Mouse (Mus musculus) macrophage (primary cell): ENCODE data around the gene Klhl29. TPM values are rescaled to one million over a fixed set of nuclear protein-coding genes. Genes with fewer than 3 reads are reported as not detected.
"Not testable (repeated sequence)": the region's sequence is repeated elsewhere in the genome, so short reads cannot be mapped to it uniquely, and the experiment has no call there.

Source experiments
- H3K27ac ChIP-seq: fragments of 350-480 bp; formaldehyde crosslinking; 2 replicates; pipeline ENCODE4 v1.9.0; 2021
- H3K36me3 ChIP-seq: fragments of 350-480 bp; formaldehyde crosslinking; 2 replicates; pipeline ENCODE4 v1.9.0; 2021; ENCODE audit errors: inconsistent target
- H3K4me3 ChIP-seq: fragments of 350-480 bp; formaldehyde crosslinking; 2 replicates; pipeline ENCODE4 v1.9.0; 2021; ENCODE audit errors: inconsistent target
- H3K79me2 ChIP-seq: fragments of 350-480 bp; formaldehyde crosslinking; 2 replicates; pipeline ENCODE4 v1.9.0; 2021; ENCODE audit errors: inconsistent target
- WGBS: methylation state at CpG from one replicate; pipeline ENCODE4 v1.1.7; 2026; ENCODE audit warnings: inconsistent platforms; ENCODE audit not compliant: missing documents; 5-methylcytosine and 5-hydroxymethylcytosine counted together
- polyA plus RNA-seq: library from polyadenylated mRNA; stranded (reverse); fragments of 250-400 nt; gene quantifications from 3 replicates; pipeline ENCODE4 v1.2.4, GENCODE M21; 2018; ENCODE audit warnings: inconsistent platforms

The Klhl29 gene
- polyA plus RNA-seq, 1 experiment from 2014 or later, result not detected

DNA sequence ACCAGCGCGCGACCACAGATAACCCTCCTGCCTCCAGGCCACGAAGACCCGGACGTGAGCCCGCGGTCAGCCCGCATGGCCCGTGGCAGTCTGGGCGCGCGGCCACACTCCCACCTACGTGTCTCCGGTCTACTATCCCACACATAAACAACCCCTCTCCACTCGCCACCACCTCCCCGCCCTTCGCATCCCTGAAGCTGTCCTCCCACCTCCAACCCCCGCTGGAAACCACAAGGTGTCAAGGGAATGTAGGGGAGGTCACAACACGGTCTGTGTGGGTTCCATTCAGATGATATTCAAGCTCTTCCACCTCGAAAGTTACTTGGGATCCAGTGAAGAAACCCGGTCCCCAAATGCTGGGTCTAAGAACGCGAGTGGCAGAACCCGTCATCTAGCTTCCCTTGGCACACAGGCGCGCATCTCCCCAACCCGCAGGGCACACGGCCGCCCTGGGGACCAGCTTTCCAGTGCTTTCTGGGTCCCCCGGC, 1.2 kb downstream of the Klhl29 start:
- Histone ChIP-seq H3K27ac (no peak overlapping the region), H3K79me2 (no peaks in the 10 kb centered on the region), H3K36me3 (no peaks in the 10 kb centered on the region), H3K4me3 (no peak overlapping the region)
- WGBS, result 4% methylated on average over 31 of the region's 31 CpGs

DNA sequence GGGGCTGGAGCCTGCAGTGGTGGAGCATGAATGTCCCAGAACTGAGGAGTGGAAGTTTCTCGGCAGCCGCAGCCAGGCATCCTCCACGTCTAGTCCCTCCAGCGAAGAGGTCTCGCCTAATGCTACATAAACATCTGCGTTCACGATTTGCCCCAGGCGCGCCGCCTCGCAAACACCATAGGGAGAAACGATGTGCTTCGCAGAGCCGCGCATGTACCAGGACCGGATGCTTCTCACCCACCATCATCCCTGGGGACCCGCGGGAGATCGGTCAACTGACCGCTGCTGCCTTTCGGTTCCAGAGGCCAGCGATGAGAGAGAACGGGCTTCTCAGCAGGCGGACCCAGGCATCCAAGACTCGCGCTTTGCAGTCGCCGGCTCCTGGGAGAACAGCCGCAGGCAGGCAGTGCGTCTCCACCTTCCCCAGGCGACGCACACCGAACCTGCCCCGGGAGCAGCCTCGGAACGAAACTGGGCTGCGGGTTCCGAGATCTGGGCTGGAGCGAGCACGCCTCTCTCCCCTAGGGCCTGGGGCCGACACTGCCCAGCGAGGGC, 1.8 kb downstream of the Klhl29 start:
- Histone ChIP-seq H3K79me2 (no peaks in the 10 kb centered on the region), H3K4me3 (no peak overlapping the region), H3K36me3 (no peaks in the 10 kb centered on the region), H3K27ac (no peak overlapping the region)
- WGBS, result 4% methylated on average over 42 of the region's 42 CpGs

- 92% methylated on average over 4 of the region's 4 CpGs for WGBS
- no peak overlapping the region for H3K4me3 ChIP-seq
- H3K79me2 ChIP-seq, result no peaks in the 10 kb centered on the region
- no peak overlapping the region for H3K27ac ChIP-seq
- H3K36me3 ChIP-seq, result no peaks in the 10 kb centered on the region
Observed at GRCm38 (mm10) chr12:5369396-5369795, 6.1 kb downstream of the Klhl29 start.

DNA sequence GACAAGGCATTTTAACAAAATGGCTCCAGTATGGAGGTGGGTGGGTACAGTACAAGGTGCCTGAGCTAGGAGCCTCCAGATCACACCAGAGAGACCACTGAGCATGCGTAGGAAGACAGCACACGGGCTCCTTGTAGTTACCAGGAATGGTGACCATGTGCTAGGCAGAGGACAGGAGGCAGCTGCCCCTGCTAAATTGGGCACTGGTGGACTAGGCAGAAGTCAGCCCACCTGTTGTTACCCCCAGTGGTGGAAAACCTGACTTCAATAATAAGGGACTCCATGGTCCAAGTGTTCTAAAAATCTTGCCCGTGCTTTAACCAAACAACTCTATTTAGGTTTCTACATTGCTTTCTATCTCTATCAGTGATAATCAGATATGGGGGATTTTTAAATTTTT, 10.6 kb downstream of the Klhl29 start:
- H3K79me2 ChIP-seq, result no peaks in the 10 kb centered on the region
- H3K36me3 ChIP-seq, result no peaks in the 10 kb centered on the region
- 88% methylated on average over 3 of the region's 3 CpGs for WGBS

GRCm38 (mm10) chr12:5363961-5364634, 11.4 kb downstream of the Klhl29 start:
- Histone ChIP-seq H3K27ac (no peak overlapping the region), H3K4me3 (no peak overlapping the region), H3K36me3 (no peaks in the 10 kb centered on the region), H3K79me2 (no peaks in the 10 kb centered on the region)
- WGBS, result 81% methylated on average over 17 of the region's 17 CpGs

More for the DNA sequence above, 10.6 kb downstream of the Klhl29 start:
- H3K4me3 ChIP-seq, result no peak overlapping the region
- H3K27ac ChIP-seq, result no peak overlapping the region

DNA sequence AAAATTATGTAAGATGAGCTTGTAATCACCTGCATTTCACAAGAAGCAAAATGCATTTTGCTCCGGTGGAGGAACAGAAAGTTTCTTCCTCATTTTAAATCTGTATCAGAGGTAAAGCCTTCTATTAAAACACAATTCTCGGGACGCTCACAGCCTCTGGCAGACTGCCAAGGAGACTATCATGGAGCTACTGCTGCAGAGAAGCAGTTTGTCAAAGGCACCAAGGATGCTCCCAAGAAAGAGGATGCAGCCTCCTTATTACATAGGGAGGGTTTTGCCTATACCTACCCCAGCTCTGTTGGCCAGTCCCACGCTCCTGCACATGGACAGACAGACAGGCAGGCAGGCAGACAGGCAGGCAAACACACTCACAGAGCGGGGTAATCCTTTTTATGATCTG, 16.4 kb downstream of the Klhl29 start:
- Histone ChIP-seq H3K36me3 (no peaks in the 10 kb centered on the region), H3K79me2 (no peaks in the 10 kb centered on the region), H3K4me3 (no peak overlapping the region), H3K27ac (no peak overlapping the region)
- WGBS, result 12% methylated on average over 5 of the region's 5 CpGs

DNA sequence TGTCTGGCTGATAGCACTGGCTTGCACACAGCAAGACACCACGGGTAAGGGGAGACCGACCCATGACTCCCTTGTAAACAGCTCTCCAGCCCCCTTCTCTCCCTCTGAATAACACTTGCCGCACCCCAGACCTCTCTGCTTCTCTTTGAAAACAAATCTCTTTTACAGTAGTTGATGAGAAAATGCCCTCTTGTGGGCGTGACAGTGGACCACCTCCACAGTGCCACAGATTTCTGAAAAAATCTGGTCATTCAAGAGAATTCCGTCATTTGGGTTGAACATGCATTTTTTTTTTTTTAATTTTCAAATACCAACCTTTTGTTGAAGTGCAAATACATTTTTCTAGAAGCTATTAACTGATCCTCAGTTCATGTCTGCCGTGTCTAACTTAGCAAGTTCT, 17.0 kb downstream of the Klhl29 start:
- WGBS, result 78% methylated on average over 5 of the region's 6 CpGs
- no peak overlapping the region for H3K4me3 ChIP-seq
- no peak overlapping the region for H3K27ac ChIP-seq
- H3K79me2 ChIP-seq, result no peaks in the 10 kb centered on the region
- H3K36me3 ChIP-seq, result no peaks in the 10 kb centered on the region

GRCm38 (mm10) chr12:5353416-5353815, 22.1 kb downstream of the Klhl29 start:
- H3K36me3 ChIP-seq, result no peaks in the 10 kb centered on the region
- 80% methylated on average over 9 of the region's 9 CpGs for WGBS

GRCm38 (mm10) chr12:5352771-5353170, 22.7 kb downstream of the Klhl29 start:
- Histone ChIP-seq H3K79me2 (no peaks in the 10 kb centered on the region), H3K4me3 (no peak overlapping the region), H3K27ac (no peak overlapping the region), H3K36me3 (no peaks in the 10 kb centered on the region)
- 80% methylated on average over 8 of the region's 8 CpGs for WGBS

More at GRCm38 (mm10) chr12:5353416-5353815, 22.1 kb downstream of the Klhl29 start:
- H3K79me2 ChIP-seq, result no peaks in the 10 kb centered on the region
- H3K4me3 ChIP-seq, result no peak overlapping the region
- H3K27ac ChIP-seq, result no peak overlapping the region

- 90% methylated on average over 11 of the region's 11 CpGs for WGBS
Observed at GRCm38 (mm10) chr12:5350491-5351285, 24.8 kb downstream of the Klhl29 start.

DNA sequence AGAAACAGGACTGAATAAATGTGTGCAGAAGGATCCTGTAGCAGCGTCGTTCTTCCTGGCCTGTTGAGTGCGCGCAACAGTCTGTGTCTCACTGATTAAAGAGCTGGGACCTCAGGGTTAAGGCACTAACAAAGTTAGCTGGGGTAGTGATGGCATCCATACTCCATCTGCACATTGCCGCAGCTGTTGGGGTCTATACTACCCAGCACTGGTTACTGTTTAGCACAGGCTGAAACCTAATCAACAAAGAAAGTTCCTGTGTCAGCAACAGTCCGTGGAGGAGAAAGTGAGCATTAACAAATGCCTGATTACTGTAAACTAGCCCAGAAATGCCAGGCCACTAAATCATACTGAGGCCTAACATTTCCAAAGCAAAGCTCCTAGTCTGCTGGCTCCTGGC, 30.4 kb downstream of the Klhl29 start:
- Histone ChIP-seq H3K36me3 (no peaks in the 10 kb centered on the region), H3K79me2 (no peaks in the 10 kb centered on the region), H3K4me3 (no peak overlapping the region), H3K27ac (no peak overlapping the region)
- WGBS, result 90% methylated on average over 6 of the region's 6 CpGs

More at GRCm38 (mm10) chr12:5350491-5351285, 24.8 kb downstream of the Klhl29 start:
- Histone ChIP-seq H3K36me3 (no peaks in the 10 kb centered on the region), H3K79me2 (no peaks in the 10 kb centered on the region), H3K27ac (no peak overlapping the region), H3K4me3 (no peak overlapping the region)

- H3K4me3 ChIP-seq, H3K36me3 ChIP-seq, H3K27ac ChIP-seq, H3K79me2 ChIP-seq: not testable (repeated sequence)
- WGBS, result 89% methylated on average over 6 of the region's 7 CpGs
Observed at GRCm38 (mm10) chr12:5344457-5344856, 31.0 kb downstream of the Klhl29 start.

GRCm38 (mm10) chr12:5340151-5340603, 35.3 kb downstream of the Klhl29 start:
- WGBS, result 87% methylated on average over 6 of the region's 6 CpGs
- H3K4me3 ChIP-seq, result no peak overlapping the region

GRCm38 (mm10) chr12:5336927-5337712, 38.4 kb downstream of the Klhl29 start:
- Histone ChIP-seq H3K4me3 (no peak overlapping the region), H3K27ac (no peak overlapping the region), H3K79me2 (no peaks in the 10 kb centered on the region), H3K36me3 (no peaks in the 10 kb centered on the region)
- WGBS, result 50% methylated on average over 8 of the region's 8 CpGs

More at GRCm38 (mm10) chr12:5340151-5340603, 35.3 kb downstream of the Klhl29 start:
- Histone ChIP-seq H3K27ac (no peak overlapping the region), H3K79me2 (no peaks in the 10 kb centered on the region), H3K36me3 (no peaks in the 10 kb centered on the region)
